Comparison of ENCODE assay signal across 12 mouse cellular contexts in the genomic region with DNA sequence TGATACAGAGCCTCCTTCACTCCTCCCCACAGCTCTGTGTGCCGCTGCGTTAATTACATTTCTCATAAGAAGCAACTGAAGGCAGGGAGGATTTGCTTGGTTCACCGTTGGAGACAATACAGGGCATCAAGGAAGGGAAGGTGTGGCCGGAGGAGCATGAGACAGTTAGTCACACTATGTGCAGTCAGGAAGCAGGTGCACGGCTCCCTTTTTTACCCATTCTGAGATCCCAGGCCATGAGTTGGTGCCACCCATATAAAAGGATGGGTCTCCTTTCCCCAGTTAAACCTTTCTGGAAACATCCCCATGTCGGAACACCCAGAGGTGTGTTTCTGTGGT. TPM values are rescaled to one million over a fixed set of nuclear protein-coding genes. Genes with fewer than 3 reads are reported as not detected.
DNase-seq lines count a peak whose midpoint lies in the region; ATAC-seq and TF ChIP-seq lines count a peak whose summit lies in the region.
"Had no signal": no experiment of that assay in that cellular context is flagged by ENCODE, and none has a peak within 500 bp of the region (broad histone marks: within the 10 kb centered on the region; RNA-seq: fewer than 3 reads in every experiment).

No protein-coding gene starts in this region.

- ATAC-seq in forebrain, embryonic 11.5 days (replicated peaks; ENCODE audit: low FRiP score): no peak
- ATAC-seq in forebrain, postnatal 0 days: no peak; the same call in 1 of the 2 replicates
- no peak for ATAC-seq in hindbrain, embryonic 16.5 days
- ATAC-seq in hindbrain, postnatal 0 days: no peak
- no peak for ATAC-seq in midbrain, embryonic 14.5 days (ENCODE audit: low FRiP score, low TSS enrichment)

- 0 out of 2 replicates have a peak overlapping the region, but pooled peaks have one; percentile 12 for H3K9ac ChIP-seq in forebrain, embryonic 11.5 days (ENCODE audit: low read length)
- H3K9ac ChIP-seq in forebrain, postnatal 0 days: no peak overlapping the region
- H3K9ac ChIP-seq in hindbrain, embryonic 16.5 days (ENCODE audit: low read depth, low read length): peak overlapping the region; percentile 23; the same call in 1 of the 2 replicates
- no peak overlapping the region for H3K9ac ChIP-seq in hindbrain, postnatal 0 days (replicated peaks; ENCODE audit: low read length)
- no peak overlapping the region for H3K9ac ChIP-seq in midbrain, embryonic 14.5 days (replicated peaks; ENCODE audit: low read length)
- H3K9ac ChIP-seq: liver, embryonic 12.5 days had no signal

- no peak overlapping the region for H3K4me3 ChIP-seq in forebrain, embryonic 11.5 days (ENCODE audit: low read depth, low read length)
- H3K4me3 ChIP-seq in forebrain, postnatal 0 days (ENCODE audit: low read depth, low read length): no peak overlapping the region
- H3K4me3 ChIP-seq in hindbrain, embryonic 16.5 days (ENCODE audit: low read length): no peak overlapping the region
- H3K4me3 ChIP-seq in hindbrain, postnatal 0 days (ENCODE audit: low read length): no peak overlapping the region
- no peak overlapping the region for H3K4me3 ChIP-seq in midbrain, embryonic 10.5 days
- no peak overlapping the region for H3K4me3 ChIP-seq in midbrain, embryonic 14.5 days (replicated peaks; ENCODE audit: low read depth, low read length)
- H3K4me3 ChIP-seq in limb, embryonic 10.5 days: 0 out of 2 replicates have a peak overlapping the region, but pooled peaks have one; percentile 18
- H3K4me3 ChIP-seq: left cerebral cortex, adult 2 months; liver, embryonic 12.5 days had no signal

- TF ChIP-seq CTCF in forebrain, postnatal 0 days (IDR thresholded peaks at IDR 0.05; ENCODE audit: low read depth): no peak
- TF ChIP-seq CTCF in hindbrain, postnatal 0 days (IDR thresholded peaks at IDR 0.05; ENCODE audit: low read depth): no peak

- DNase-seq in forebrain, embryonic 11.5 days (ENCODE audit: low spot score): no peak
- DNase-seq in forebrain, postnatal 0 days: no peak
- DNase-seq in hindbrain, postnatal 0 days (ENCODE audit: low spot score): no peak
- DNase-seq in midbrain, embryonic 10.5 days (ENCODE audit: low spot score): no peak
- DNase-seq in midbrain, embryonic 14.5 days: no peak
- no peak for DNase-seq in limb, embryonic 10.5 days (ENCODE audit: low spot score)
- no peak for DNase-seq in layer of hippocampus, postnatal 14 days (ENCODE audit: low spot score in 2 of 2)
- DNase-seq: cerebellum, adult 18-20 months; thymus, postnatal 36 days had no signal

- no peaks in the 10 kb centered on the region for H3K27me3 ChIP-seq in forebrain, embryonic 11.5 days (ENCODE audit: control insufficient read depth, insufficient read depth, low read length)
- H3K27me3 ChIP-seq in forebrain, postnatal 0 days (ENCODE audit: insufficient read depth, low read length): no peaks in the 10 kb centered on the region
- no peaks in the 10 kb centered on the region for H3K27me3 ChIP-seq in hindbrain, embryonic 16.5 days (replicated peaks; ENCODE audit: control insufficient read depth, insufficient read depth, low read length)
- H3K27me3 ChIP-seq in hindbrain, postnatal 0 days (ENCODE audit: insufficient read depth, low read length): no peaks in the 10 kb centered on the region
- H3K27me3 ChIP-seq in midbrain, embryonic 10.5 days (ENCODE audit: low read depth, poor library complexity, severe bottlenecking): no peaks in the 10 kb centered on the region
- no peaks in the 10 kb centered on the region for H3K27me3 ChIP-seq in midbrain, embryonic 14.5 days (ENCODE audit: control insufficient read depth, insufficient read depth, low read length)
- H3K27me3 ChIP-seq in limb, embryonic 10.5 days (ENCODE audit: low read depth, poor library complexity, severe bottlenecking): no peaks in the 10 kb centered on the region

- no peaks in the 10 kb centered on the region for H3K9me3 ChIP-seq in forebrain, embryonic 11.5 days (ENCODE audit: control insufficient read depth, low read length)
- H3K9me3 ChIP-seq in forebrain, postnatal 0 days (ENCODE audit: low read length): no peaks in the 10 kb centered on the region
- no peaks in the 10 kb centered on the region for H3K9me3 ChIP-seq in hindbrain, embryonic 16.5 days (ENCODE audit: control insufficient read depth, low read length)
- H3K9me3 ChIP-seq in hindbrain, postnatal 0 days (ENCODE audit: low read length): no peaks in the 10 kb centered on the region
- no peaks in the 10 kb centered on the region for H3K9me3 ChIP-seq in midbrain, embryonic 10.5 days (replicated peaks)
- H3K9me3 ChIP-seq in midbrain, embryonic 14.5 days (ENCODE audit: control insufficient read depth, low read length): no peaks in the 10 kb centered on the region
- H3K9me3 ChIP-seq in limb, embryonic 10.5 days (replicated peaks): no peaks in the 10 kb centered on the region
- H3K9me3 ChIP-seq: liver, embryonic 12.5 days had no signal

- H3K4me2 ChIP-seq in forebrain, embryonic 11.5 days (ENCODE audit: low read depth, low read length, severe bottlenecking): no peak overlapping the region
- no peak overlapping the region for H3K4me2 ChIP-seq in forebrain, postnatal 0 days (ENCODE audit: low read depth)
- no peak overlapping the region for H3K4me2 ChIP-seq in hindbrain, embryonic 16.5 days (ENCODE audit: low read length)
- H3K4me2 ChIP-seq in hindbrain, postnatal 0 days (ENCODE audit: low read depth, low read length): no peak overlapping the region
- H3K4me2 ChIP-seq in midbrain, embryonic 14.5 days (ENCODE audit: low read length): no peak overlapping the region
- H3K4me2 ChIP-seq: liver, embryonic 12.5 days had no signal

- 53% methylated on average over 6 of the region's 6 CpGs for WGBS in forebrain, embryonic 11.5 days
- WGBS in forebrain, postnatal 0 days: 35% methylated on average over 6 of the region's 6 CpGs
- 44% methylated on average over 6 of the region's 6 CpGs for WGBS in hindbrain, embryonic 16.5 days
- 43% methylated on average over 6 of the region's 6 CpGs for WGBS in hindbrain, postnatal 0 days
- 53% methylated on average over 6 of the region's 6 CpGs for WGBS in midbrain, embryonic 10.5 days
- WGBS in midbrain, embryonic 14.5 days: 48% methylated on average over 6 of the region's 6 CpGs
- 73% methylated on average over 6 of the region's 6 CpGs for WGBS in limb, embryonic 10.5 days

- no peak overlapping the region for H3K27ac ChIP-seq in forebrain, embryonic 11.5 days (ENCODE audit: low read depth, low read length)
- no peak overlapping the region for H3K27ac ChIP-seq in forebrain, postnatal 0 days (ENCODE audit: low read depth, low read length)
- H3K27ac ChIP-seq in hindbrain, embryonic 16.5 days (ENCODE audit: low read depth, low read length): no peak overlapping the region
- H3K27ac ChIP-seq in hindbrain, postnatal 0 days: no peak overlapping the region
- peak overlapping the region; percentile 76 for H3K27ac ChIP-seq in midbrain, embryonic 10.5 days (replicated peaks)
- H3K27ac ChIP-seq in midbrain, embryonic 14.5 days (replicated peaks; ENCODE audit: low read depth, low read length): no peak overlapping the region
- H3K27ac ChIP-seq in limb, embryonic 10.5 days: peak overlapping the region; percentile 84
- H3K27ac ChIP-seq: left cerebral cortex, adult 2 months; liver, embryonic 12.5 days had no signal

- no peaks in the 10 kb centered on the region for H3K36me3 ChIP-seq in forebrain, embryonic 11.5 days (ENCODE audit: control insufficient read depth, insufficient read depth, low read length)
- H3K36me3 ChIP-seq in forebrain, postnatal 0 days (ENCODE audit: insufficient read depth): no peaks in the 10 kb centered on the region
- H3K36me3 ChIP-seq in hindbrain, embryonic 16.5 days (ENCODE audit: control insufficient read depth, insufficient read depth, low read length): no peaks in the 10 kb centered on the region
- H3K36me3 ChIP-seq in hindbrain, postnatal 0 days (ENCODE audit: insufficient read depth, low read length): no peaks in the 10 kb centered on the region
- H3K36me3 ChIP-seq in midbrain, embryonic 10.5 days: no peaks in the 10 kb centered on the region
- no peaks in the 10 kb centered on the region for H3K36me3 ChIP-seq in midbrain, embryonic 14.5 days (ENCODE audit: control insufficient read depth, insufficient read depth, low read length)
- no peaks in the 10 kb centered on the region for H3K36me3 ChIP-seq in limb, embryonic 10.5 days
- H3K36me3 ChIP-seq: liver, embryonic 12.5 days had no signal

- H3K4me1 ChIP-seq in forebrain, embryonic 11.5 days (replicated peaks; ENCODE audit: control insufficient read depth, insufficient read depth, low read length): 0 out of 2 replicates have a peak, but pooled peaks cover 6% of the 10 kb centered on the region
- no peaks in the 10 kb centered on the region; the same call in 1 of the 2 replicates for H3K4me1 ChIP-seq in forebrain, postnatal 0 days (ENCODE audit: insufficient read depth)
- no peaks in the 10 kb centered on the region; the same call in none of the 2 replicates for H3K4me1 ChIP-seq in hindbrain, embryonic 16.5 days (ENCODE audit: control insufficient read depth, insufficient read depth, low read depth, low read length)
- H3K4me1 ChIP-seq in hindbrain, postnatal 0 days (ENCODE audit: insufficient read depth, low read length): peaks cover 6% of the 10 kb centered on the region; the same call in 1 of the 2 replicates
- peaks cover 13% of the 10 kb centered on the region for H3K4me1 ChIP-seq in midbrain, embryonic 10.5 days
- H3K4me1 ChIP-seq in midbrain, embryonic 14.5 days (ENCODE audit: control insufficient read depth, insufficient read depth, low read length): peaks cover 10% of the 10 kb centered on the region
- H3K4me1 ChIP-seq in limb, embryonic 10.5 days: peaks cover 24% of the 10 kb centered on the region

RNA-seq across cellular contexts. Expression of gene Vegfa, which starts 31.8 kb away (rescaled TPM):
- 2.9 and 3.3 TPM in 2 replicates for polyA plus RNA-seq in forebrain, embryonic 11.5 days (2014; fragmentation: Nextera tagmentation; extraction: Ambion mirVana)
- 70.7 and 96.5 TPM in 2 replicates for total RNA-seq in forebrain, postnatal 0 days (2014; rRNA removed)
- 2.0 and 2.3 TPM in 2 replicates for polyA plus RNA-seq in forebrain, postnatal 0 days (2015; fragmentation: Nextera tagmentation; extraction: Ambion mirVana)
- 3.7 and 3.8 TPM in 2 replicates for polyA plus RNA-seq in hindbrain, embryonic 16.5 days (2015; fragmentation: Nextera tagmentation; extraction: Ambion mirVana)
- total RNA-seq in hindbrain, postnatal 0 days (2014; rRNA removed): 89.5 and 89.6 TPM in 2 replicates
- polyA plus RNA-seq in hindbrain, postnatal 0 days (2015; fragmentation: Nextera tagmentation; extraction: Ambion mirVana): 4.1 and 4.8 TPM in 2 replicates
- 2.1 and 2.3 TPM in 2 replicates for polyA plus RNA-seq in midbrain, embryonic 10.5 days (2016; fragmentation: Nextera tagmentation; extraction: Ambion mirVana)
- 4.3 and 5.5 TPM in 2 replicates for polyA plus RNA-seq in midbrain, embryonic 14.5 days (2014; fragmentation: Nextera tagmentation; extraction: Ambion mirVana)
- 2.0 and 3.1 TPM in 2 replicates for polyA plus RNA-seq in limb, embryonic 10.5 days (2016; fragmentation: Nextera tagmentation; extraction: Ambion mirVana)
- 10 to 100 TPM; 79.6 to 96.5 TPM for total RNA-seq in layer of hippocampus, postnatal 14 days (2021)

RNA-seq across cellular contexts. Expression of gene Mrps18a, which starts 46.8 kb away (rescaled TPM):
- polyA plus RNA-seq in forebrain, embryonic 11.5 days (2014; fragmentation: Nextera tagmentation; extraction: Ambion mirVana): 119 and 127 TPM in 2 replicates
- 72.9 and 79.4 TPM in 2 replicates for total RNA-seq in forebrain, postnatal 0 days (2014; rRNA removed)
- 171 and 176 TPM in 2 replicates for polyA plus RNA-seq in forebrain, postnatal 0 days (2015; fragmentation: Nextera tagmentation; extraction: Ambion mirVana)
- 152 and 163 TPM in 2 replicates for polyA plus RNA-seq in hindbrain, embryonic 16.5 days (2015; fragmentation: Nextera tagmentation; extraction: Ambion mirVana)
- 62.8 and 67.1 TPM in 2 replicates for total RNA-seq in hindbrain, postnatal 0 days (2014; rRNA removed)
- 165 and 169 TPM in 2 replicates for polyA plus RNA-seq in hindbrain, postnatal 0 days (2015; fragmentation: Nextera tagmentation; extraction: Ambion mirVana)
- polyA plus RNA-seq in midbrain, embryonic 10.5 days (2016; fragmentation: Nextera tagmentation; extraction: Ambion mirVana): 143 and 156 TPM in 2 replicates
- polyA plus RNA-seq in midbrain, embryonic 14.5 days (2014; fragmentation: Nextera tagmentation; extraction: Ambion mirVana): 141 and 148 TPM in 2 replicates
- 184 and 192 TPM in 2 replicates for polyA plus RNA-seq in limb, embryonic 10.5 days (2016; fragmentation: Nextera tagmentation; extraction: Ambion mirVana)
- total RNA-seq in layer of hippocampus, postnatal 14 days (2021): 10 to 100 TPM; 77.4 to 79.2 TPM

Comparison
In these comparisons a context has a peak if more than half of its experiments do, and no peak if none do; other contexts are left out.
1. H3K27ac ChIP-seq: peak in midbrain, embryonic 10.5 days (single experiment) and limb, embryonic 10.5 days (single experiment); none in forebrain, embryonic 11.5 days (single experiment), forebrain, postnatal 0 days (single experiment), hindbrain, embryonic 16.5 days (single experiment), hindbrain, postnatal 0 days (single experiment) and midbrain, embryonic 14.5 days (single experiment).
2. H3K9ac ChIP-seq: peak in forebrain, embryonic 11.5 days (single experiment) and hindbrain, embryonic 16.5 days (single experiment); none in forebrain, postnatal 0 days (single experiment), hindbrain, postnatal 0 days (single experiment) and midbrain, embryonic 14.5 days (single experiment).